Mouse (Mus musculus): ENCODE measurements at regions not wholly inside any gene's neighbourhood (a gene's known extent, or its start where the extent isn't known, plus 50 kb on each side); places are given as distances from the start of the nearest gene placed in this dataset.

GRCm38 (mm10) chr10:51792030-51792429 lies 114.5 kb downstream of the Rfx6 start:
- no peak for ATAC-seq
- H3K9me3 ChIP-seq (ENCODE audit: control insufficient read depth, low read length), result no peaks in the 10 kb centered on the region
- 0% methylated on average over 1 of the region's 1 CpGs for WGBS
- H3K4me3 ChIP-seq (ENCODE audit: low read length), result no peak overlapping the region
- H3K27me3 ChIP-seq (replicated peaks; ENCODE audit: control insufficient read depth, insufficient read depth, low read length), result no peaks in the 10 kb centered on the region
- no peaks in the 10 kb centered on the region for H3K4me1 ChIP-seq (ENCODE audit: control insufficient read depth, insufficient read depth, low read depth, low read length)
- no peak overlapping the region for H3K9ac ChIP-seq (ENCODE audit: low read depth, low read length)
- H3K27ac ChIP-seq (ENCODE audit: low read depth, low read length), result no peak overlapping the region
- H3K4me2 ChIP-seq (ENCODE audit: low read length), result no peak overlapping the region
- H3K36me3 ChIP-seq (ENCODE audit: control insufficient read depth, insufficient read depth, low read length), result no peaks in the 10 kb centered on the region

- H3K27me3 ChIP-seq (replicated peaks; ENCODE audit: control insufficient read depth, insufficient read depth, low read length), result no peaks in the 10 kb centered on the region
- H3K4me3 ChIP-seq (ENCODE audit: low read length), result no peak overlapping the region
- no peak overlapping the region for H3K4me2 ChIP-seq (ENCODE audit: low read length)
- H3K9me3 ChIP-seq (ENCODE audit: control insufficient read depth, low read length), result no peaks in the 10 kb centered on the region
- ATAC-seq, result no peak
- H3K36me3 ChIP-seq (ENCODE audit: control insufficient read depth, insufficient read depth, low read length), result no peaks in the 10 kb centered on the region
- no peak overlapping the region for H3K9ac ChIP-seq (ENCODE audit: low read depth, low read length)
- WGBS, result 73% methylated on average over 7 of the region's 7 CpGs
- H3K4me1 ChIP-seq (ENCODE audit: control insufficient read depth, insufficient read depth, low read depth, low read length), result no peaks in the 10 kb centered on the region
- no peak overlapping the region for H3K27ac ChIP-seq (ENCODE audit: low read depth, low read length)
Measured at GRCm38 (mm10) chr10:51793876-51794275, 116.3 kb downstream of the Rfx6 start.

- no peak for ATAC-seq
- WGBS, result 60% methylated on average over 1 of the region's 1 CpGs
- Histone ChIP-seq H3K4me1 (ENCODE audit: control insufficient read depth, insufficient read depth, low read depth, low read length) (no peaks in the 10 kb centered on the region), H3K27me3 (replicated peaks; ENCODE audit: control insufficient read depth, insufficient read depth, low read length) (no peaks in the 10 kb centered on the region), H3K4me3 (ENCODE audit: low read length) (no peak overlapping the region), H3K36me3 (ENCODE audit: control insufficient read depth, insufficient read depth, low read length) (no peaks in the 10 kb centered on the region), H3K27ac (ENCODE audit: low read depth, low read length) (no peak overlapping the region), H3K9ac (ENCODE audit: low read depth, low read length) (no peak overlapping the region), H3K9me3 (ENCODE audit: control insufficient read depth, low read length) (no peaks in the 10 kb centered on the region), H3K4me2 (ENCODE audit: low read length) (no peak overlapping the region)
Measured at GRCm38 (mm10) chr10:51816626-51817025, 139.1 kb downstream of the Rfx6 start.

- no peak overlapping the region for H3K4me3 ChIP-seq (ENCODE audit: low read length)
- H3K4me2 ChIP-seq (ENCODE audit: low read length), result no peak overlapping the region
- H3K9me3 ChIP-seq (ENCODE audit: control insufficient read depth, low read length), result no peaks in the 10 kb centered on the region
- WGBS, result 95% methylated on average over 2 of the region's 2 CpGs
- no peak for ATAC-seq
- H3K27me3 ChIP-seq (replicated peaks; ENCODE audit: control insufficient read depth, insufficient read depth, low read length), result no peaks in the 10 kb centered on the region
- H3K9ac ChIP-seq (ENCODE audit: low read depth, low read length), result no peak overlapping the region
- H3K36me3 ChIP-seq (ENCODE audit: control insufficient read depth, insufficient read depth, low read length), result no peaks in the 10 kb centered on the region
- no peaks in the 10 kb centered on the region for H3K4me1 ChIP-seq (ENCODE audit: control insufficient read depth, insufficient read depth, low read depth, low read length)
- H3K27ac ChIP-seq (ENCODE audit: low read depth, low read length), result no peak overlapping the region
Measured at GRCm38 (mm10) chr10:51823900-51824299, 146.3 kb downstream of the Rfx6 start.

GRCm38 (mm10) chr10:51826431-51826964 lies 148.9 kb downstream of the Rfx6 start:
- ATAC-seq, result no peak
- H3K4me1 ChIP-seq (ENCODE audit: control insufficient read depth, insufficient read depth, low read depth, low read length), result no peaks in the 10 kb centered on the region
- 41% methylated on average over 6 of the region's 6 CpGs for WGBS
- no peak overlapping the region for H3K4me2 ChIP-seq (ENCODE audit: low read length)
- H3K4me3 ChIP-seq (ENCODE audit: low read length), result no peak overlapping the region
- no peaks in the 10 kb centered on the region for H3K9me3 ChIP-seq (ENCODE audit: control insufficient read depth, low read length)
- H3K27ac ChIP-seq (ENCODE audit: low read depth, low read length), result no peak overlapping the region
- H3K36me3 ChIP-seq (ENCODE audit: control insufficient read depth, insufficient read depth, low read length), result no peaks in the 10 kb centered on the region
- no peaks in the 10 kb centered on the region for H3K27me3 ChIP-seq (replicated peaks; ENCODE audit: control insufficient read depth, insufficient read depth, low read length)
- no peak overlapping the region for H3K9ac ChIP-seq (ENCODE audit: low read depth, low read length)

- H3K9ac ChIP-seq (ENCODE audit: low read depth, low read length), result no peak overlapping the region
- H3K9me3 ChIP-seq (ENCODE audit: control insufficient read depth, low read length), result no peaks in the 10 kb centered on the region
- ATAC-seq, result no peak
- WGBS, result 66% methylated on average over 4 of the region's 4 CpGs
- no peak overlapping the region for H3K4me2 ChIP-seq (ENCODE audit: low read length)
- no peak overlapping the region for H3K4me3 ChIP-seq (ENCODE audit: low read length)
- H3K27ac ChIP-seq (ENCODE audit: low read depth, low read length), result no peak overlapping the region
- H3K36me3 ChIP-seq (ENCODE audit: control insufficient read depth, insufficient read depth, low read length), result no peaks in the 10 kb centered on the region
- H3K4me1 ChIP-seq (ENCODE audit: control insufficient read depth, insufficient read depth, low read depth, low read length), result no peaks in the 10 kb centered on the region
- no peaks in the 10 kb centered on the region for H3K27me3 ChIP-seq (replicated peaks; ENCODE audit: control insufficient read depth, insufficient read depth, low read length)
Measured at GRCm38 (mm10) chr10:51832459-51832858, 154.9 kb downstream of the Rfx6 start.

- 86% methylated on average over 1 of the region's 1 CpGs for WGBS
- Histone ChIP-seq H3K9ac (ENCODE audit: low read depth, low read length) (no peak overlapping the region), H3K4me1 (ENCODE audit: control insufficient read depth, insufficient read depth, low read depth, low read length) (no peaks in the 10 kb centered on the region), H3K9me3 (ENCODE audit: control insufficient read depth, low read length) (no peaks in the 10 kb centered on the region), H3K4me2 (ENCODE audit: low read length) (no peak overlapping the region), H3K27ac (ENCODE audit: low read depth, low read length) (no peak overlapping the region), H3K27me3 (replicated peaks; ENCODE audit: control insufficient read depth, insufficient read depth, low read length) (no peaks in the 10 kb centered on the region), H3K4me3 (ENCODE audit: low read length) (no peak overlapping the region), H3K36me3 (ENCODE audit: control insufficient read depth, insufficient read depth, low read length) (no peaks in the 10 kb centered on the region)
- no peak for ATAC-seq
Measured at GRCm38 (mm10) chr10:51843099-51843498, 165.5 kb downstream of the Rfx6 start.

GRCm38 (mm10) chr10:51846287-51846686 lies 168.7 kb downstream of the Rfx6 start:
- 71% methylated on average over 4 of the region's 4 CpGs for WGBS
- no peaks in the 10 kb centered on the region for H3K4me1 ChIP-seq (ENCODE audit: control insufficient read depth, insufficient read depth, low read depth, low read length)
- no peak overlapping the region for H3K4me3 ChIP-seq (ENCODE audit: low read length)
- no peaks in the 10 kb centered on the region for H3K9me3 ChIP-seq (ENCODE audit: control insufficient read depth, low read length)
- no peak for ATAC-seq
- no peaks in the 10 kb centered on the region for H3K27me3 ChIP-seq (replicated peaks; ENCODE audit: control insufficient read depth, insufficient read depth, low read length)
- no peak overlapping the region for H3K27ac ChIP-seq (ENCODE audit: low read depth, low read length)
- no peaks in the 10 kb centered on the region for H3K36me3 ChIP-seq (ENCODE audit: control insufficient read depth, insufficient read depth, low read length)
- no peak overlapping the region for H3K9ac ChIP-seq (ENCODE audit: low read depth, low read length)
- no peak overlapping the region for H3K4me2 ChIP-seq (ENCODE audit: low read length)

GRCm38 (mm10) chr10:51869409-51869808 lies 152.9 kb upstream of the Vgll2 start:
- H3K4me1 ChIP-seq (ENCODE audit: control insufficient read depth, insufficient read depth, low read depth, low read length), result no peaks in the 10 kb centered on the region
- WGBS, result 81% methylated on average over 3 of the region's 3 CpGs
- H3K9ac ChIP-seq (ENCODE audit: low read depth, low read length), result no peak overlapping the region
- H3K4me3 ChIP-seq (ENCODE audit: low read length), result no peak overlapping the region
- peak; percentile 27; the same call in 1 of the 2 replicates for ATAC-seq
- H3K27ac ChIP-seq (ENCODE audit: low read depth, low read length), result no peak overlapping the region
- no peak overlapping the region for H3K4me2 ChIP-seq (ENCODE audit: low read length)
- no peaks in the 10 kb centered on the region for H3K36me3 ChIP-seq (ENCODE audit: control insufficient read depth, insufficient read depth, low read length)
- no peaks in the 10 kb centered on the region for H3K9me3 ChIP-seq (ENCODE audit: control insufficient read depth, low read length)
- H3K27me3 ChIP-seq (replicated peaks; ENCODE audit: control insufficient read depth, insufficient read depth, low read length), result no peaks in the 10 kb centered on the region

Data from hindbrain, embryonic 16.5 days (tissue).